Mouse (Mus musculus): ENCODE results near the gene Rsph3a. TPM values are rescaled to one million over a fixed set of nuclear protein-coding genes. Genes with fewer than 3 reads are reported as not detected.
A peak's percentile ranks its signal among the peaks of the same experiment; 100 is the strongest.

Rsph3a gene
- polyA plus RNA-seq (2012; ENCODE audit: insufficient read depth, insufficient read length, missing spikeins) = 27.9 and 41.5 TPM in 2 replicates

DNA sequence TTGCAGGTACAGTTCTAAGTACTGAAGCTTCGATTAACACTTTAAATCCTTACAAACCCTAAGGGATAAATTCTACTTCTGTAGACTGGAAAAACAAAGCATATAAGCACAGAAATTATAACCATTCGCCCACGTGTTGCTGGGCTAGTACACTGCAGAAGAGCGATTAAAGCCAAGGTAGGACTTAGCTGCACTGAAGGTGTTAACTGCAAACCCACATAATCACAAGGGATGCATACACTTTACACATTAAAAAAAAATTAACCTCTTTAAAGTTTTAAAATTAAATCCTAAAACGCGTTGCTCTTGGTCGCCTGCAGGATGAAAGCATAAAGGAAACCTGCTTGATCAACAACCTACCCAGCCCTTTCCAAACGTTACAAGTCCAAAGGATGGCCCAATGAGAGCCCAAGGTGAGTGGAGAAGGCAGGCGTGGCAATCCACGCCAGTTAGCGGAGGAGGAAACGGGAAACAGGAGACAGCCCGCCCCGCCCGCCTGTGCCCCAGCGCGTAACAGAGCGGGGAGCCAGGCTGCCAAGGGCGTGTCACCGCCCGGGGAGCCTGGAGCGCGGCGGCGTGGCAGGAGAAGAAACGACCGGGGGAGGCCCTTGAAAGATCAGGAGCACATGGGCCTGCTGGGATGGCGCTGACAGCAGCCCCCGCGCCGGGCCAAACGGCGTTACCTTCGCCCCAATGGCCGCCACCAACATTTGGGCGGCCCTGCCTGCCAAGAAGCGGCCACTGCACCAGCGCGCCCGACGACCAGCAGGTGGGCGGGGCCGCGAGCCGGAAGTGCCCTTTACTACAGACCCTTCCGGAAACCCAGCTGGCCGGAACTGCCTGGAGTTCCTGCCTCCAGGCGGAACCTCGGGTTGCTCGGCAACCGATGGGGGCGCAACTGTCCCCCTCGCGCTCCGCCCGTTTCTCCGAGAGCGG, at the start of gene Rsph3a:
Gene Rsph3a (plus strand): TSS at position 498 of the 936 bp plus-strand sequence.
- Histone ChIP-seq H3K4me1 (ENCODE audit: control insufficient read depth, insufficient read depth, low read length) (peaks cover 10% of the 10 kb centered on the region), H3K27ac (ENCODE audit: insufficient read depth, low read depth, low read length) (peak within 1 kb of the TSS; percentile 81), H3K4me3 (ENCODE audit: insufficient read depth, low read length) (peak within 1 kb of the TSS; percentile 70)

DNA sequence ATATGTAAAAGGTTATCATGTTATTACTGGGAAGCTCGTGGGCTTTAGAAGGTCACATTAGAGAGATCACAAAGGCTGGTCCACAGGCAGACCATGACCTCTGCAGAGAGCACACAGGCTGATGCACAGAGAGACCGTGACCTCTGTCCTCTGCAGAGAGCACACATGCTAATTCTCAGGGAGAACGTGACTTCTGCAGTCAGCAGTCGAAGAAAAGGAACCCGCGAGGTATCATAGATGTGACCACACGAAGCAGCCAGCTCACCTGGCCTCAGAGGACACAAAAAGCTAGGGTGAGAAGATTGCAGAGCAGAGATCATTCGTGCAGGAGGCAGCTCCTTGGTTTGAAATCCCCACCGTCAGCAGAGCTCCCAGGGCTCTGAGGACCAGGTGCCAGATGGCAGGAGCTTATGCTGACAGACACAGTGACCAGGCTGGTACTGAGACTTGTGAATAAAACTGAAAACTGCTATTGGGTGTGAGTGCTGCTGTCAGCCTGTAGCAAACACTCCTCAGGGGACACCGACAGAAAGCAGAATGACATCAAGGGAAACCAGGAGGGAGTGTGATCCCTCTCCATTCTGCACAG, 49.3 kb upstream of the Rsph3a start:
- H3K27ac ChIP-seq (ENCODE audit: insufficient read depth, low read depth, low read length) = no peak overlapping the region
- H3K4me3 ChIP-seq (ENCODE audit: insufficient read depth, low read length) = no peak overlapping the region
- no peak for TF ChIP-seq POLR2A (IDR thresholded peaks at IDR 0.05; ENCODE audit: borderline replicate concordance, low read depth, low read length)
- TF ChIP-seq CTCF (IDR thresholded peaks at IDR 0.05; ENCODE audit: low read depth, low read length) = no peak
- H3K4me1 ChIP-seq (ENCODE audit: control insufficient read depth, insufficient read depth, low read length) = peaks cover 24% of the 10 kb centered on the region

DNA sequence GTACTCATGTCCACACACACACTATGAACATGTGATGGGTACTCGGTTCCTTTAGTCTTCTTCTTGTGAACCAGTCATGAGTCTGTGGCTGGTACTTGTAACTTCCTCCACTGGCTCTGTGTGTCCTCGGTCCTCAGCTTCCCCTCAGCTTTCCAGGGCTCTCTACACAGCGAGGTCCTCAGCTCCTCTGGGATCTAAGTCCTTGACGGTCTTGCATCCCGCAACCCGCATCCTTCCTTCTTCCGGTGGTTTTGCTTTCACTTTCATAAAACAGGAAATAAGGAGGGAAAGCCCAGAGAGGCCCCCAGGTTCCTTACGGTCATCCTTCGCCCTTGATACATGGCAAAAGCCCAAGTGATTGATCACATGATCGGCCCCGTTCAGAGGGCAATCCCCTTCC, 48.3 kb upstream of the Rsph3a start:
- H3K27ac ChIP-seq (ENCODE audit: insufficient read depth, low read depth, low read length) = no peak overlapping the region
- no peak for TF ChIP-seq POLR2A (IDR thresholded peaks at IDR 0.05; ENCODE audit: borderline replicate concordance, low read depth, low read length)
- no peak for TF ChIP-seq CTCF (IDR thresholded peaks at IDR 0.05; ENCODE audit: low read depth, low read length)
- H3K4me1 ChIP-seq (ENCODE audit: control insufficient read depth, insufficient read depth, low read length) = peaks cover 28% of the 10 kb centered on the region
- H3K4me3 ChIP-seq (ENCODE audit: insufficient read depth, low read length) = peak overlapping the region; percentile 8; the same call in 1 of the 2 replicates

DNA sequence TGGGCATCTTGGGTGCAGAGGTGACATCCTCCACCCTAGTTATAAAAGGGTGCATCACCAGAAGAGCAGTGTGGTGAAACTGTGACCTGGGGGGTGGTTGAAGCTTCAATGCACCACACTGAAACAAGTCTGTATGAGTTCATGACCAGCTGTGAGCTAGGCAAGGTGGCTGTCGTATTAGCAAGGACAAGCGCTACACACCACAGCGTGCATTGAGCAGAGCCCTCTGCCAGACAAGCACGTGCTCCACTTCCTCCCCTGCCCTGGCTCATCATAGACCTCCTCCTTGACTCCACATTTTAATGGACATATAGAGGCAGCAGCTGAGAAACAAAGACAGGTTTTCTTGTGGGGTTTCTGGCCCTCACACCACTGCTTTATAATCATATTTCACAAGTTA, 47.7 kb upstream of the Rsph3a start:
- TF ChIP-seq POLR2A (IDR thresholded peaks at IDR 0.05; ENCODE audit: borderline replicate concordance, low read depth, low read length) (no peak), CTCF (IDR thresholded peaks at IDR 0.05; ENCODE audit: low read depth, low read length) (no peak)
- H3K27ac ChIP-seq (ENCODE audit: insufficient read depth, low read depth, low read length) = no peak overlapping the region
- peaks cover 29% of the 10 kb centered on the region for H3K4me1 ChIP-seq (ENCODE audit: control insufficient read depth, insufficient read depth, low read length)
- H3K4me3 ChIP-seq (ENCODE audit: insufficient read depth, low read length) = no peak overlapping the region

DNA sequence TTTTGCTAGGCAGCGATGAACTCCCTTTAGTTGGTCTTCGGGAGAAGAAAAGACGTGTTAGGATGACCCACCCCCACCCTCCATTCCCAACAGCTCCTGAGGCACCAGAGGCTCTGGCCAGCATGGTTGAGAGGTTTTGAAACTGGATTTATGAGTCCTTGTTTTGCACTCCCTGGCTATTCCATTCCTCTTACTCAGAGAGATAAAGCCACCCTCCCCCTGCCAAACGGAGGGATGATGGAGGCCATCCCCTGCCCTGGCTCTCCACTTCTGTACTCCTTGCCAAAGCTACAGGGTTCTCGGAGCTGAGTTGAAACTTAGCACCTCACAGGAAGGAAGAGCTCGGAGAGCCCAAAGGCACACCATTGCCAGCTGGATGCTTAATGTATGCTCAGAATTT, 46.2 kb upstream of the Rsph3a start:
- Histone ChIP-seq H3K4me1 (ENCODE audit: control insufficient read depth, insufficient read depth, low read length) (peaks cover 33% of the 10 kb centered on the region), H3K4me3 (ENCODE audit: insufficient read depth, low read length) (no peak overlapping the region), H3K27ac (ENCODE audit: insufficient read depth, low read depth, low read length) (no peak overlapping the region)
- TF ChIP-seq CTCF (IDR thresholded peaks at IDR 0.05; ENCODE audit: low read depth, low read length) (no peak), POLR2A (IDR thresholded peaks at IDR 0.05; ENCODE audit: borderline replicate concordance, low read depth, low read length) (no peak)

DNA sequence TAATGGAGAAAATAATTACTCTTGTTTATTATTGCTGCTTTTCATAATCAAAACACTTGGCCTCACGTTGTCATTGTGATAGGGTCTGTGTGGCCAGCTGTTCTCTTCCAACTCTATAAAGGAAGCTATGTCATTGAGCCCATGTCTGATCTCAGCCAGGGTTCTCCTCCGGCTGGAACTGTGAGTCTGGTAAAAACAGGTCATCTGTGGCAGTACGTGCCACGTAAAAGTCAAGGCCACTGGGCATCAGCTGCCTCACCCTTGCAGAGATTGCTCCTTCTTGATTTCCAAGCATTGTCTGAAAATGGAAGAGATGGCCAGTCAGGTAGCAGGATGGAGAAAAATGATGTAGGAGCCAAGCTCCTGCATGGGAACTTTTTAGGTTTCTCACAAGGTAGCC, 45.5 kb upstream of the Rsph3a start:
- TF ChIP-seq CTCF (IDR thresholded peaks at IDR 0.05; ENCODE audit: low read depth, low read length) = no peak
- H3K27ac ChIP-seq (ENCODE audit: insufficient read depth, low read depth, low read length) = no peak overlapping the region
- peaks cover 34% of the 10 kb centered on the region for H3K4me1 ChIP-seq (ENCODE audit: control insufficient read depth, insufficient read depth, low read length)
- H3K4me3 ChIP-seq (ENCODE audit: insufficient read depth, low read length) = no peak overlapping the region

DNA sequence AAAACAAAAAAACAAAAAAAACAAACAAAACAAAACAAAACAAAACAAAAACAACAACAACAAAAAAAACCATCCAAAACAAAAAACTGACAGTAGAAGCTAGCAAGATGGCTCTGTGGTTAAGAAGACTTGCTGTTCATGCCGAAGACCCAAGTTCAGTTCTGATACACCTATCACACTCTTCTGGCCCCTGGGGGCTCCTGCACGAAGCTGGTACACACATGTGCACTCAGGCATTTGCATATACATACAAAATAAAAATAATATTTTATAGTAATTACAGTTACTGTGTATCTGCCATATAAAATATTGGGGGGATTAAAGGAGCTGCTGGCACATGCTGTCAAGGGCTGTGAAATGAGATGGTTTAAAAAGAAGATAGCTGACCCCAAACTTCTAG, 43.9 kb upstream of the Rsph3a start:
- TF ChIP-seq POLR2A (IDR thresholded peaks at IDR 0.05; ENCODE audit: borderline replicate concordance, low read depth, low read length) = no peak
- no peak for TF ChIP-seq CTCF (IDR thresholded peaks at IDR 0.05; ENCODE audit: low read depth, low read length)
- peaks cover 28% of the 10 kb centered on the region for H3K4me1 ChIP-seq (ENCODE audit: control insufficient read depth, insufficient read depth, low read length)
- H3K4me3 ChIP-seq (ENCODE audit: insufficient read depth, low read length) = no peak overlapping the region
- no peak overlapping the region for H3K27ac ChIP-seq (ENCODE audit: insufficient read depth, low read depth, low read length)

DNA sequence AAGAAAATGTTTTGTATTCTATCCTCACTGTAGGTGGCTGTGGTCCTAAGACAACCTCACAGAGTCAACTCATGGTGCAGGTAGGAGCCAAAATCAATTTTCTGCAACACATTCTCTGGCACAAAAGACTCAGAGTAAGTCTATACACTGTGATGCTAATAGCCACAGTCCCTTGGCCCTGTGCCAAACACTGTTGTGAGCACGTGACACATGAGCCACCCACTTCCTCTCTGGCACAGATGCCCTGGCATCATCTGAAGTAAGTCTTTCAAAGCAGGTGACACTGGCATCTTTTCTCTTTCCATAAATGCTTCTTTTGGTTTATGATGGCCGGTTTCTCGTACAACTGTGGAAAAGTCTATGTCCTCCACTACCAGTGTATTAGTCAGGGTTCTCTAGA, 43.1 kb upstream of the Rsph3a start:
- no peak for TF ChIP-seq POLR2A (IDR thresholded peaks at IDR 0.05; ENCODE audit: borderline replicate concordance, low read depth, low read length)
- no peak for TF ChIP-seq CTCF (IDR thresholded peaks at IDR 0.05; ENCODE audit: low read depth, low read length)
- Histone ChIP-seq H3K4me1 (ENCODE audit: control insufficient read depth, insufficient read depth, low read length) (peaks cover 20% of the 10 kb centered on the region), H3K4me3 (ENCODE audit: insufficient read depth, low read length) (no peak overlapping the region), H3K27ac (ENCODE audit: insufficient read depth, low read depth, low read length) (no peak overlapping the region)

DNA sequence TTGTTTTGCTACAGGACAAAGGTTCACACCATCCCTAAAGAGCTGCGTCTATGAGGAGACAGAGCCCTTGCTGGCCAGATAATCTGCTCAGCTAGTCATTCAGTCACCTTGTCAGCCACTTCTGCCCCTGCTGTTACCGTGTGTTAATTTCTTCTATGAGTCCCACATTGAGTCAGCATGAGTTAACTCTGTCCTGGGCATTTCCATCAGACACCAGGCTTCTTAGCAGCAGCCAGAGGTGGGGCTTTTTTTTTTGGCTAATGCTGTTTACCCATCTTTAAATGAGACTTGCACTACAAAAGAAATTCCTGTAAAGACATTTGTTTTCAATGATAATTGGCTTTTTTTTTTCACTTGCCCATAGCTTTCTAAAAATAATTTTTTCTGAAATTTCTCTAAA, 40.4 kb upstream of the Rsph3a start:
- Histone ChIP-seq H3K4me3 (ENCODE audit: insufficient read depth, low read length) (no peak overlapping the region), H3K27ac (ENCODE audit: insufficient read depth, low read depth, low read length) (no peak overlapping the region), H3K4me1 (ENCODE audit: control insufficient read depth, insufficient read depth, low read length) (peaks cover 17% of the 10 kb centered on the region)
- TF ChIP-seq CTCF (IDR thresholded peaks at IDR 0.05; ENCODE audit: low read depth, low read length) (no peak), POLR2A (IDR thresholded peaks at IDR 0.05; ENCODE audit: borderline replicate concordance, low read depth, low read length) (no peak)

DNA sequence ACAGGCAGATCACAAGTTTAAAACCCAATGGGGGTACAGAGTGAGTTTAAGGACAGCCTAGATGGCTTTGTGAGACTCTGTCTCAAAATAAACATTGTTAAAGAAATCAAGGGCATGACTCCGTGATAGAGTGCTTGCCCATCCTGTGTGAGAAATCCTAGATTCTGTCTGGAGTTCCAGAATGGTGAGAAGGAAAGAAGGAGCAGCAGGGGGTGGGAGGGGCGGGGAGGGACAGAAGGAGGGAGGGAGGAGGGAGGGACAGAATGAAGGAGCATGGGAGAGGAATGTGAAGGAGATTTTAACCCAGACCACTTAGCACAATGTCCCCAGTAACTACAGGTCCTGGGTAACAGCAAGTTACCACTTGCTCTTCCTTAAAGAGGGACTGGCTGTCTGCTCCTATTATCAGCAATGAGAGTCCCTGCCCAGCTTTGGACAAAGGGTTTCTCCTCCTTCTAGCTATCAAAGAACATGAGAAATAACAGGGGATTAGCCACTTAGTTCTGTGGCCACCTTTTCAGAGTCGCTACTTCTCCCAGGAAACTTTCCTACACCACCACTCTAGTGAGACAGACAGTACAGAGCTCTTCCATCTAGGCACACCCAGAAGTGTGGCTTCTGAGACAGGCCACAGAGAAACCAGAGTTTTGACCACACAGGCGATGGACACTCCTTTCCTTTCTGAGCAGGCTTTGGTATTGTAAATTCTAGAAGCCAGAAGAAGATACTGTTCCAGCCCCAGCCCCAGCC, 39.3 kb upstream of the Rsph3a start:
- H3K27ac ChIP-seq (ENCODE audit: insufficient read depth, low read depth, low read length) = no peak overlapping the region
- H3K4me1 ChIP-seq (ENCODE audit: control insufficient read depth, insufficient read depth, low read length) = peaks cover 17% of the 10 kb centered on the region
- no peak for TF ChIP-seq POLR2A (IDR thresholded peaks at IDR 0.05; ENCODE audit: borderline replicate concordance, low read depth, low read length)
- TF ChIP-seq CTCF (IDR thresholded peaks at IDR 0.05; ENCODE audit: low read depth, low read length) = no peak
- no peak overlapping the region for H3K4me3 ChIP-seq (ENCODE audit: insufficient read depth, low read length)

All from bone marrow macrophage, adult 2 months (primary cell).